Mouse (Mus musculus): Measurements from ENCODE around the gene Rasip1. TPM values are rescaled to one million over a fixed set of nuclear protein-coding genes. Genes with fewer than 3 reads are reported as not detected.

The Rasip1 gene
- 1 to 10 TPM; 1.9 to 2.0 TPM for total RNA-seq (2023)

GRCm38 (mm10) chr7:45627261-45627660, at the start of gene Rasip1:
Gene Rasip1, plus strand, starts transcription at chr7:45627488.

GRCm38 (mm10) chr7:45617042-45617695, 10.1 kb upstream of the Rasip1 start, which contains the start of gene Fut1:
Gene Fut1, plus strand, starts transcription at chr7:45617289.

GRCm38 (mm10) chr7:45621443-45621842, 5.8 kb upstream of the Rasip1 start, which contains the start of gene Izumo1:
Gene Izumo1, plus strand, starts transcription at chr7:45621811.

GRCm38 (mm10) chr7:45639561-45640027, 12.3 kb downstream of the Rasip1 start, which contains the start of gene Mamstr:
Gene Mamstr, plus strand, starts transcription at chr7:45639977.

GRCm38 (mm10) chr7:45666161-45666560, 38.9 kb downstream of the Rasip1 start, which contains the start of gene Fut2:
Gene Fut2, minus strand, starts transcription at chr7:45666394.

GRCm38 (mm10) chr7:45683396-45684050, 56.2 kb downstream of the Rasip1 start, which contains the start of gene Ntn5:
Gene Ntn5, plus strand, starts transcription at chr7:45684022.

Other genes with a start within 250 kb of the Rasip1 start
- 100 to 1,000 TPM; 256 to 279 TPM for gene Snrnp70, start 231.7 kb upstream of the Rasip1 start, total RNA-seq (2023)
- gene Kcna7, start 221.8 kb upstream of the Rasip1 start, total RNA-seq (2023): not detected
- gene Ntf5, start 213.8 kb upstream of the Rasip1 start, total RNA-seq (2023): not detected
- not detected for gene Lhb, start 206.7 kb upstream of the Rasip1 start, total RNA-seq (2023)
- gene Gys1, start 192.6 kb upstream of the Rasip1 start, total RNA-seq (2023): 10 to 100 TPM; 58.1 to 59.5 TPM
- gene Ruvbl2, start 189.4 kb upstream of the Rasip1 start, total RNA-seq (2023): 10 to 100 TPM; 39.6 to 42.2 TPM
- gene Ftl1, start 167.6 kb upstream of the Rasip1 start, total RNA-seq (2023): 1,000 to 10,000 TPM; 1,390 to 1,483 TPM
- gene Bax, start 160.6 kb upstream of the Rasip1 start, total RNA-seq (2023): 10 to 100 TPM; 42.0 to 45.1 TPM
- not detected for gene Tulp2, start 145.6 kb upstream of the Rasip1 start, total RNA-seq (2023)
- 1 to 10 TPM; 1.2 to 2.5 TPM for gene Gm45808, start 140.7 kb upstream of the Rasip1 start, total RNA-seq (2023)
- gene Dhdh, start 138.7 kb upstream of the Rasip1 start, total RNA-seq (2023): 1 to 10 TPM; 5.9 to 6.1 TPM
- 100 to 1,000 TPM; 111 to 114 TPM for gene Nucb1, start 117.1 kb upstream of the Rasip1 start, total RNA-seq (2023)
- 100 to 1,000 TPM; 253 to 370 TPM for gene Ppp1r15a, start 101.2 kb upstream of the Rasip1 start, total RNA-seq (2023)
- under 1 TPM in 1 of 2 experiments, not detected in 1; 0.15 TPM for gene Plekha4, start 101.2 kb upstream of the Rasip1 start, total RNA-seq (2023)
- gene Hsd17b14, start 72.6 kb upstream of the Rasip1 start, total RNA-seq (2023): not detected
- gene Bcat2, start 57.3 kb upstream of the Rasip1 start, total RNA-seq (2023): 10 to 100 TPM; 39.9 to 42.5 TPM
- not detected for gene Fgf21, start 12.0 kb upstream of the Rasip1 start, total RNA-seq (2023)
- under 1 TPM in 1 of 2 experiments, not detected in 1; 0.22 TPM for gene Fut1, start 10.2 kb upstream of the Rasip1 start, total RNA-seq (2023)
- gene Izumo1, start 5.7 kb upstream of the Rasip1 start, total RNA-seq (2023): not detected
- under 1 TPM; 0.13 to 0.73 TPM for gene Mamstr, start 12.5 kb downstream of the Rasip1 start, total RNA-seq (2023)
- not detected for gene Fut2, start 38.9 kb downstream of the Rasip1 start, total RNA-seq (2023)
- not detected for gene Ntn5, start 56.5 kb downstream of the Rasip1 start, total RNA-seq (2023)
- gene Sec1, start 66.9 kb downstream of the Rasip1 start, total RNA-seq (2023): under 1 TPM in 1 of 2 experiments, not detected in 1; 0.26 TPM
- not detected for gene Car11, start 72.4 kb downstream of the Rasip1 start, total RNA-seq (2023)
- gene Dbp, start 77.6 kb downstream of the Rasip1 start, total RNA-seq (2023): 1 to 10 TPM; 5.3 TPM
- gene Rpl18, start 88.0 kb downstream of the Rasip1 start, total RNA-seq (2023): 100 to 1,000 TPM; 782 to 910 TPM
- gene Sphk2, start 90.5 kb downstream of the Rasip1 start, total RNA-seq (2023): 10 to 100 TPM; 39.2 to 41.2 TPM
- gene Fam83e, start 93.7 kb downstream of the Rasip1 start, total RNA-seq (2023): under 1 TPM; 0.55 to 0.64 TPM
- not detected for gene Spaca4, start 98.3 kb downstream of the Rasip1 start, total RNA-seq (2023)
- gene Lmtk3, start 156.2 kb downstream of the Rasip1 start, total RNA-seq (2023): not detected
- not detected for gene Sult2b1, start 157.2 kb downstream of the Rasip1 start, total RNA-seq (2023)
- gene Cyth2, start 187.1 kb downstream of the Rasip1 start, total RNA-seq (2023): 10 to 100 TPM; 68.3 to 83.9 TPM
- under 1 TPM; 0.20 to 0.33 TPM for gene Kcnj14, start 197.3 kb downstream of the Rasip1 start, total RNA-seq (2023)
- gene Grwd1, start 203.5 kb downstream of the Rasip1 start, total RNA-seq (2023): 1 to 10 TPM; 5.4 to 5.9 TPM
- 10 to 100 TPM; 65.3 to 69.5 TPM for gene Kdelr1, start 245.3 kb downstream of the Rasip1 start, total RNA-seq (2023)